Mouse (Mus musculus) lung, adult 2 months (tissue): ENCODE measurements around the gene AI837181.

Experiments
- CTCF ChIP-seq: fragments of 200-500 bp; IDR thresholded peaks from 2 replicates; pipeline ENCODE4 v1.5.1; 2011; ENCODE audit warnings: mild to moderate bottlenecking, low read length, control low read depth; ENCODE audit not compliant: insufficient read depth
- POLR2A ChIP-seq: fragments of 200-500 bp; IDR thresholded peaks from 2 replicates; pipeline ENCODE4 v1.6.1; 2011; ENCODE audit warnings: low read depth, mild to moderate bottlenecking, control low read depth, low read length, borderline replicate concordance; ENCODE audit errors: extremely low read depth

- TF ChIP-seq CTCF: no peak
- TF ChIP-seq POLR2A: no peak
Measured at GRCm38 (mm10) chr19:5377446-5377845, 47.5 kb upstream of the AI837181 start.
